Mouse (Mus musculus): ENCODE data around the gene Traf4. TPM values are rescaled to one million over a fixed set of nuclear protein-coding genes. Genes with fewer than 3 reads are reported as not detected.

Gene Traf4
- total RNA-seq (2014; rRNA removed) (80.5 and 89.5 TPM in 2 replicates), polyA plus RNA-seq (2015; fragmentation: Nextera tagmentation; extraction: Ambion mirVana) (68.4 and 71.1 TPM in 2 replicates)

GRCm38 (mm10) chr11:78164924-78165760 lies at the start of gene Traf4:
Gene Traf4 (minus strand): TSS chr11:78165589.
- DNase-seq (ENCODE audit: low spot score) = peak; percentile 90
- H3K27ac ChIP-seq (ENCODE audit: low read depth, low read length) = peak within 1 kb of the TSS; percentile 97
- 0 out of 2 replicates have a peak, but pooled peaks have one; percentile 26 for TF ChIP-seq CTCF (IDR thresholded peaks at IDR 0.05)
- H3K27me3 ChIP-seq (ENCODE audit: insufficient read depth, low read length) = no peaks in the 10 kb centered on the region
- H3K4me2 ChIP-seq (ENCODE audit: low read depth, low read length, poor library complexity, severe bottlenecking) = peak within 1 kb of the TSS; percentile 81
- peaks cover 18% of the 10 kb centered on the region for H3K36me3 ChIP-seq (ENCODE audit: insufficient read depth, low read length)
- H3K4me1 ChIP-seq (ENCODE audit: insufficient read depth, low read length) = peaks cover 16% of the 10 kb centered on the region
- peak within 1 kb of the TSS; percentile 96 for H3K4me3 ChIP-seq (ENCODE audit: low read depth, low read length)
- under 1% methylated on average over 76 of the region's 78 CpGs for WGBS
- peak; percentile 85 for ATAC-seq (ENCODE audit: low FRiP score)
- H3K9ac ChIP-seq (replicated peaks; ENCODE audit: low read length, poor library complexity, severe bottlenecking) = peak within 1 kb of the TSS; percentile 99
- H3K9me3 ChIP-seq (ENCODE audit: low read length) = no peaks in the 10 kb centered on the region

GRCm38 (mm10) chr11:78213086-78213817 lies 47.9 kb upstream of the Traf4 start:
- H3K4me3 ChIP-seq (ENCODE audit: low read depth, low read length) = no peak overlapping the region
- H3K36me3 ChIP-seq (ENCODE audit: insufficient read depth, low read length) = peaks cover 86% of the 10 kb centered on the region
- no peak overlapping the region for H3K27ac ChIP-seq (ENCODE audit: low read depth, low read length)
- WGBS = 93% methylated on average over 14 of the region's 14 CpGs
- ATAC-seq (ENCODE audit: low FRiP score) (no peak), DNase-seq (ENCODE audit: low spot score) (no peak)
- no peaks in the 10 kb centered on the region for H3K4me1 ChIP-seq (ENCODE audit: insufficient read depth, low read length)
- no peak for TF ChIP-seq CTCF (IDR thresholded peaks at IDR 0.05)
- no peak overlapping the region for H3K9ac ChIP-seq (replicated peaks; ENCODE audit: low read length, poor library complexity, severe bottlenecking)
- no peak overlapping the region for H3K4me2 ChIP-seq (ENCODE audit: low read depth, low read length, poor library complexity, severe bottlenecking)
- H3K27me3 ChIP-seq (ENCODE audit: insufficient read depth, low read length) = no peaks in the 10 kb centered on the region
- no peaks in the 10 kb centered on the region for H3K9me3 ChIP-seq (ENCODE audit: low read length)

- 94% methylated on average over 5 of the region's 5 CpGs for whole genome bisulfite sequencing
- H3K9me3 ChIP-seq (ENCODE audit: low read length) = no peaks in the 10 kb centered on the region
- no peak overlapping the region for H3K9ac ChIP-seq (replicated peaks; ENCODE audit: low read length, poor library complexity, severe bottlenecking)
- H3K27ac ChIP-seq (ENCODE audit: low read depth, low read length) = no peak overlapping the region
- TF ChIP-seq CTCF (IDR thresholded peaks at IDR 0.05) = no peak
- H3K4me1 ChIP-seq (ENCODE audit: insufficient read depth, low read length) = no peaks in the 10 kb centered on the region
- H3K36me3 ChIP-seq (ENCODE audit: insufficient read depth, low read length) = peaks cover 88% of the 10 kb centered on the region
- H3K4me2 ChIP-seq (ENCODE audit: low read depth, low read length, poor library complexity, severe bottlenecking) = no peak overlapping the region
- DNase-seq (ENCODE audit: low spot score) = no peak
- no peak for ATAC-seq (ENCODE audit: low FRiP score)
- no peaks in the 10 kb centered on the region for H3K27me3 ChIP-seq (ENCODE audit: insufficient read depth, low read length)
- H3K4me3 ChIP-seq (ENCODE audit: low read depth, low read length) = no peak overlapping the region
These were observed 46.1 kb upstream of the Traf4 start for GRCm38 (mm10) chr11:78211513-78211912.

- DNase-seq (ENCODE audit: low spot score) (no peak), ATAC-seq (ENCODE audit: low FRiP score) (no peak)
- H3K4me3 ChIP-seq (ENCODE audit: low read depth, low read length) = no peak overlapping the region
- no peaks in the 10 kb centered on the region for H3K27me3 ChIP-seq (ENCODE audit: insufficient read depth, low read length)
- H3K9ac ChIP-seq (replicated peaks; ENCODE audit: low read length, poor library complexity, severe bottlenecking) = no peak overlapping the region
- 75% methylated on average over 7 of the region's 7 CpGs for WGBS
- no peaks in the 10 kb centered on the region for H3K9me3 ChIP-seq (ENCODE audit: low read length)
- no peak overlapping the region for H3K27ac ChIP-seq (ENCODE audit: low read depth, low read length)
- H3K4me1 ChIP-seq (ENCODE audit: insufficient read depth, low read length) = no peaks in the 10 kb centered on the region
- no peak overlapping the region for H3K4me2 ChIP-seq (ENCODE audit: low read depth, low read length, poor library complexity, severe bottlenecking)
- H3K36me3 ChIP-seq (ENCODE audit: insufficient read depth, low read length) = peaks cover 84% of the 10 kb centered on the region
- TF ChIP-seq CTCF (IDR thresholded peaks at IDR 0.05) = no peak
These were observed 45.2 kb upstream of the Traf4 start for GRCm38 (mm10) chr11:78210615-78211014.

- Histone ChIP-seq H3K27ac (ENCODE audit: low read depth, low read length) (no peak overlapping the region), H3K27me3 (ENCODE audit: insufficient read depth, low read length) (no peaks in the 10 kb centered on the region), H3K9me3 (ENCODE audit: low read length) (no peaks in the 10 kb centered on the region), H3K4me2 (ENCODE audit: low read depth, low read length, poor library complexity, severe bottlenecking) (no peak overlapping the region), H3K4me3 (ENCODE audit: low read depth, low read length) (no peak overlapping the region), H3K9ac (replicated peaks; ENCODE audit: low read length, poor library complexity, severe bottlenecking) (no peak overlapping the region), H3K4me1 (ENCODE audit: insufficient read depth, low read length) (no peaks in the 10 kb centered on the region), H3K36me3 (ENCODE audit: insufficient read depth, low read length) (peaks cover 83% of the 10 kb centered on the region)
- no peak for DNase-seq (ENCODE audit: low spot score)
- 96% methylated on average over 6 of the region's 6 CpGs for WGBS
- ATAC-seq (ENCODE audit: low FRiP score) = no peak
- no peak for TF ChIP-seq CTCF (IDR thresholded peaks at IDR 0.05)
These were observed 44.5 kb upstream of the Traf4 start for GRCm38 (mm10) chr11:78209886-78210285.

GRCm38 (mm10) chr11:78207190-78207589 lies 41.8 kb upstream of the Traf4 start:
- TF ChIP-seq CTCF (IDR thresholded peaks at IDR 0.05) = no peak
- H3K9me3 ChIP-seq (ENCODE audit: low read length) = no peaks in the 10 kb centered on the region
- no peak for DNase-seq (ENCODE audit: low spot score)

More at GRCm38 (mm10) chr11:78207190-78207589, 41.8 kb upstream of the Traf4 start:
- no peak overlapping the region for H3K4me2 ChIP-seq (ENCODE audit: low read depth, low read length, poor library complexity, severe bottlenecking)
- H3K4me1 ChIP-seq (ENCODE audit: insufficient read depth, low read length) = no peaks in the 10 kb centered on the region
- H3K27me3 ChIP-seq (ENCODE audit: insufficient read depth, low read length) = no peaks in the 10 kb centered on the region
- WGBS = 86% methylated on average over 7 of the region's 7 CpGs
- ATAC-seq (ENCODE audit: low FRiP score) = no peak
- no peak overlapping the region for H3K4me3 ChIP-seq (ENCODE audit: low read depth, low read length)
- H3K27ac ChIP-seq (ENCODE audit: low read depth, low read length) = no peak overlapping the region
- H3K36me3 ChIP-seq (ENCODE audit: insufficient read depth, low read length) = peaks cover 65% of the 10 kb centered on the region
- no peak overlapping the region for H3K9ac ChIP-seq (replicated peaks; ENCODE audit: low read length, poor library complexity, severe bottlenecking)
